Mouse (Mus musculus): ENCODE results near the gene Cckar. TPM values are rescaled to one million over a fixed set of nuclear protein-coding genes. Genes with fewer than 3 reads are reported as not detected.

The Cckar gene
- not detected for total RNA-seq (2023)

DNA sequence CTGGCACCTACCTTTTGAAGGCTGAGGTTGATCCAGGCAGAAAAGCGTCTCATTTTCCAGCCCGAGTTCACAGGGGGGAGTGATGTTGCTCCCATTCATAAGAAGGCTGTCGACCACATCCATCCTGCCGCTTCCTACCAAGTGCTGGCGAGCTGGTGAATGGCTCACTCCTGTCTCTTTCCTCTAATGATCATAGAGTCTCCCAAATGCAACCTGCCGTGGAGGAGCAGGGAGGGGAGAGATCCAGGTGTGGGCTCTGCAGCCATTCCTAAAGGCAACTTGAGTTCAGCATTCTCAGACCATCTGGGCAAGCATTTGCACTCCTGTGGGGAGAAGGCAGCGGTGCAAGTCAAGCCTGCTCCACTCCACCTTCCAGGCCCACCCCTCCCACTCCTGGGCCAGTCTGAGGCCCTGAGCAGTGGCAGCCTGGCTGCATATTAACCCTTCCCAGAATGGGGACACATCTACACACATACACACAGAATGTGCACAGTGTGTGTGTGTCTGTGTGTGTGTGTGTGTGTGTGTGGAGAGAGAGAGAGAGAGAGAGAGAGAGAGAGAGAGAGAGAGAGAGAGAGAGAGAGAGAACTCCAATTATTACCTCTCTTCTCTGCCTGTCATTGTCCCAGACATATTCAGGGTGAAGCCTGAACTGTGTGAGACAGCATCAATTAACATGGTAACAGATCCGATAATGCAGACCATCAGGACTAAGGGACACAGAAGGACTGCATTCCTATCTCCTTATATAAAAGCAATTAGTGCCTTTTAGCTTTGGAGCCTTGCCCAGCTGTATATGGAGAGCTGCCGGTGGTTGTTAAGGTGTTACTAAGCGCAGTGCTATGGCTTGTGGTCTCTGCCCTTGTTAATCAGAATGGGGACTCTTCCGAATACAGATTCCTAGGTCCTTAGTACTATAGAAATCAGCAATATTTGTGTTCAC, at the start of gene Cckar:
Gene Cckar, minus strand, starts transcription at position 471 of the 943 bp plus-strand sequence.

Other genes starting within 250 kb of the Cckar start
- gene Rbpj, start 241.6 kb downstream of the Cckar start, total RNA-seq (2023) = 43.7 TPM
- gene Tbc1d19, start 101.9 kb upstream of the Cckar start, total RNA-seq (2023) = 7.0 TPM

Data from CD4-positive naive resting alpha-beta T cell, adult 76 days (primary cell).